Mouse (Mus musculus) hindbrain, embryonic 11.5 days (tissue): ENCODE results near the gene Gm28635. TPM values are rescaled to one million over a fixed set of nuclear protein-coding genes. Genes with fewer than 3 reads are reported as not detected.
A peak's percentile ranks its signal among the peaks of the same experiment; 100 is the strongest.

Source experiments
- ATAC-seq: fragments of 200-750 bp; cut with Nextera tagmentation; 2 replicates; pipeline ENCODE4 v1.8.0; 2017; ENCODE audit warnings: mild to moderate bottlenecking, moderate TSS enrichment, moderate library complexity; ENCODE audit not compliant: low FRiP score
- DNase-seq: peaks from one replicate; pipeline ENCODE4 v3.0.0-alpha.2; 2015; ENCODE audit warnings: low spot score
- H3K27ac ChIP-seq: fragments of 300-500 bp; sonication (generic); 2 replicates; pipeline ENCODE4 v1.5.1; 2014; ENCODE audit warnings: mild to moderate bottlenecking, low read depth, low read length
- H3K27me3 ChIP-seq: fragments of 300-500 bp; sonication (generic); 2 replicates; pipeline ENCODE4 v1.6.1; 2014; ENCODE audit warnings: mild to moderate bottlenecking, low read length, moderate library complexity, mixed read lengths; ENCODE audit not compliant: control insufficient read depth, insufficient read depth
- H3K36me3 ChIP-seq: fragments of 300-500 bp; sonication (generic); 2 replicates; pipeline ENCODE4 v1.6.1; 2014; ENCODE audit warnings: mild to moderate bottlenecking, low read length, moderate library complexity, mixed read lengths; ENCODE audit not compliant: control insufficient read depth, insufficient read depth
- H3K4me1 ChIP-seq: fragments of 300-500 bp; sonication (generic); replicated peaks from 2 replicates; pipeline ENCODE4 v1.6.1; 2014; ENCODE audit warnings: low read length, mixed read lengths; ENCODE audit not compliant: control insufficient read depth, insufficient read depth
- H3K4me2 ChIP-seq: fragments of 300-500 bp; sonication (generic); replicated peaks from 2 replicates; pipeline ENCODE4 v1.6.1; 2014; ENCODE audit warnings: mild to moderate bottlenecking, low read depth, low read length
- H3K4me3 ChIP-seq: fragments of 300-500 bp; sonication (generic); 2 replicates; pipeline ENCODE4 v1.5.1; 2014; ENCODE audit warnings: low read depth, low read length
- H3K9ac ChIP-seq: fragments of 300-500 bp; sonication (generic); 2 replicates; pipeline ENCODE4 v1.6.1; 2014; ENCODE audit warnings: low read depth, low read length
- H3K9me3 ChIP-seq: fragments of 300-500 bp; sonication (generic); 2 replicates; pipeline ENCODE4 v1.6.1; 2016; ENCODE audit warnings: low read length; ENCODE audit not compliant: control insufficient read depth
- WGBS: fragments of 180-500 bp; shearing (Covaris S2); extraction: QIAGEN DNeasy Blood & Tissue Kit; methylation state at CpG from one replicate; pipeline ENCODE4 v1.1.7; 2014; 5-methylcytosine and 5-hydroxymethylcytosine counted together
- polyA plus RNA-seq: library from polyadenylated mRNA; unstranded; fragments of >200 nt; fragmentation: Nextera tagmentation; extraction: Ambion mirVana; gene quantifications from 2 replicates; pipeline ENCODE4 v1.2.1, GENCODE M21; 2014

The Gm28635 gene
- polyA plus RNA-seq, 1 experiment from 2014 or later, result not detected

DNA sequence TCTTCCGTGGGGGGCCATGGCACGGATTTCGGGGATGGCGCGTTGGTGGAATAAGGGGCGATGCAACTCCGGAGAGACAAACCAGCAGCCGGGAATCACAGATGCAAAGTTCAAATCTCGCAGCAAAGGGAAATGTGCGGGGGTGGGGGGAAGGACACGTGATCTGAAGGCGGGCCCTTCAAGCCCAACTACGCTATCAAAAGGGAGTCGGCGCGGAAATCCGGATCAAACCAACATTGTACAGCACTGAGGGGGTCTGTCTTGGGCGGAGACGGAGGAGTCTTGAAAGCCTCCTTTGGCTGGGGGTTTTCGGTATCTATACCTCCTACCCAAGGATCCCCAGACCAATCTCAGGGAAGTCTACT is 7.3 kb downstream of the Gm28635 start, which contains the start of gene Selenoh:
Gene Selenoh (minus strand): TSS at position 202 of the 365 bp plus-strand sequence.
- no peaks in the 10 kb centered on the region for H3K27me3 ChIP-seq
- under 1% methylated on average over 20 of the region's 20 CpGs for WGBS
- H3K4me1 ChIP-seq, result no peaks in the 10 kb centered on the region; the same call in 1 of the 2 replicates
- peak within 1 kb of the TSS; percentile 95 for H3K9ac ChIP-seq
- peak within 1 kb of the TSS; percentile 89 for H3K4me3 ChIP-seq
- DNase-seq (peak; percentile 92), ATAC-seq (peak; percentile 98)
- H3K36me3 ChIP-seq, result 0 out of 2 replicates have a peak, but pooled peaks cover 2% of the 10 kb centered on the region
- H3K27ac ChIP-seq, result peak within 1 kb of the TSS; percentile 91
- no peaks in the 10 kb centered on the region for H3K9me3 ChIP-seq
- H3K4me2 ChIP-seq, result peak within 1 kb of the TSS; percentile 74

DNA sequence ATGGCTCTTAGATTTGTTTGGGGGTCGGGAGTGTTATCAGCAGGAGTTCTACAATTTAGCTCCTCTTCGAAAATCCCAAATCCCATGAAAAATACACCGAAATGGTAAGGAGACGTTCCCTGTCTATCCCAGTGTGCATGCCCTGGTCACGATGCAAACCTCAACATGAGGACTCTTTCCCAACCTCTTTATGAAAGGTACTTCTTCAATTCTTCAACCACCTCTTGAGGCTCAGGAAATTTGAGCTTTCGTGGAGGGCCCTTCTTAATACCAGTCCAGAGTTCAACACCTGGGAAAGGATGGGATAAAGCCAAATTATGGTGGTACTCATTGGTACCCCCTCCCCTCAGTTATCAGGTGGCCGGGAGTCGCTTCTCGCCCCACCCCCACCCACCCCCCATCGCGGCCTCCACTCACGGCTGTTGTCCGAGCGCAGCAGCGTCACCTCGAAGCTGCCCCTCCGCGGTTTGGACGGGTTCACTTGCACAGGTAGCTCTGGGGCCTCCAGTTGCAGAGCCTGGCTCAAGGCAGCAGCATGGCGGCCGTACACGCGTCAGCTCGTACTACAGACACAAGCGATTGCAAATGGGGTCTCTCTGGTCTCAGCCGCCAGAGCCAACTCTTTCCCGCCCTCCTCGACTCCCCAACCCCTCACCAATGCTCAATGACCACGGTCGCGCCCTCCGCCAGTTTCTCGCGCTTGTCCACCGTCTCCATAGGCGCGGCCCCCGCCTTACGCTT is 7.8 kb downstream of the Gm28635 start:
- H3K4me1 ChIP-seq, result no peaks in the 10 kb centered on the region; the same call in 1 of the 2 replicates
- H3K27ac ChIP-seq, result peak overlapping the region; percentile 91
- DNase-seq (no peak), ATAC-seq (peak; percentile 84)
- peak overlapping the region; percentile 89 for H3K4me3 ChIP-seq
- H3K36me3 ChIP-seq, result 0 out of 2 replicates have a peak, but pooled peaks cover 2% of the 10 kb centered on the region
- H3K27me3 ChIP-seq, result no peaks in the 10 kb centered on the region
- H3K9ac ChIP-seq, result peak overlapping the region; percentile 95
- no peaks in the 10 kb centered on the region for H3K9me3 ChIP-seq
- WGBS, result 3% methylated on average over 38 of the region's 39 CpGs
- peak overlapping the region; percentile 74 for H3K4me2 ChIP-seq

- H3K4me2 ChIP-seq, result no peak overlapping the region
- H3K27ac ChIP-seq, result no peak overlapping the region
- ATAC-seq (no peak), DNase-seq (no peak)
- 69% methylated on average over 12 of the region's 12 CpGs for WGBS
- H3K9me3 ChIP-seq, result no peaks in the 10 kb centered on the region
- no peaks in the 10 kb centered on the region; the same call in 1 of the 2 replicates for H3K4me1 ChIP-seq
- H3K9ac ChIP-seq, result no peak overlapping the region
- H3K36me3 ChIP-seq, result no peaks in the 10 kb centered on the region
- no peaks in the 10 kb centered on the region for H3K27me3 ChIP-seq
- no peak overlapping the region for H3K4me3 ChIP-seq
These were observed 11.8 kb downstream of the Gm28635 start for GRCm38 (mm10) chr2:84666081-84666480.

DNA sequence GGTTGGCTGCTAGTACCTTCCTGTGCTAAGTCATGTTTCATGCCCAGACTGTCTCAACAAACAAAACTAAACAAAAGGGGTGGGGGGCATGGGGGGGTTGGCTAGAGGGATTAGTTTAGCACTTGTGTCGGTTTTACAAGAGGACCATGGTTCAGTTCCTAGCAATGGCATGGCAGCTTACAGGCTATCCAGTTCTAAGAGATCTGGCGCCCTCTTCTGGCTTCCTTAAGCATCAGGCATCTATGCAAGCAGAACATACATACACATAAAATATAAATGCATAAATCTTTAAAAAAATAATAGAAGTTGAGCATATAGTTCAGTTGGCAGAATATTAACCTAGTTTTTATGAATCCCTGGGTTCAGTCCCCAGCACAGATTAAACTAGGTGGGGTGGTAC is 15.0 kb downstream of the Gm28635 start:
- DNase-seq (peak; percentile 55), ATAC-seq (no peak)
- Histone ChIP-seq H3K9me3 (no peaks in the 10 kb centered on the region), H3K4me3 (no peak overlapping the region), H3K9ac (no peak overlapping the region), H3K36me3 (no peaks in the 10 kb centered on the region), H3K4me1 (no peaks in the 10 kb centered on the region), H3K27ac (no peak overlapping the region), H3K4me2 (no peak overlapping the region), H3K27me3 (no peaks in the 10 kb centered on the region)
- WGBS, result 37% methylated on average over 2 of the region's 2 CpGs

DNA sequence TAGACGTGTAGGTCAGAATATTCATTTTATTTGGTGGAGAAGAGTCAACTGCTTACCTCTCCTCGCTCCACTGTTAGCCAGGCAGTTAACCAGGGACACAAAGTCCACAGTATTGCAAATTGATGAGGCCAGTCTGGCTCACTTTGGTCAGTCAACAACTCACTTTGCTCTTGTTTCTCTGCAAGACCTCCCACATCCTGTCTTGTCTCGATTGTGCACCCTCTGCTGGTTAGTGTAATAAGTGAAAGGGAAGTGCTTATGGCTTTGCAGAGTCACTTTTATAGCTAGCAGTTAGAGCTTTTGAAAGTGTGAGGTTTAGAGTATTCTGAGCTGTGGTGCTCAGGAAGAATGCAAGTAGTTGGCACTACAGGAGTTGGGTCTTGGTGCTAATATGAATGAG is 17.6 kb downstream of the Gm28635 start:
- H3K27me3 ChIP-seq, result no peaks in the 10 kb centered on the region
- no peak for ATAC-seq
- H3K36me3 ChIP-seq, result no peaks in the 10 kb centered on the region
- H3K4me3 ChIP-seq, result no peak overlapping the region
- WGBS, result 69% methylated on average over 3 of the region's 3 CpGs
- DNase-seq, result no peak
- no peak overlapping the region for H3K9ac ChIP-seq
- H3K27ac ChIP-seq, result no peak overlapping the region
- no peak overlapping the region for H3K4me2 ChIP-seq
- H3K9me3 ChIP-seq, result no peaks in the 10 kb centered on the region
- no peaks in the 10 kb centered on the region for H3K4me1 ChIP-seq

GRCm38 (mm10) chr2:84658806-84659205 is 19.0 kb downstream of the Gm28635 start, which contains the start of gene Btbd18:
Btbd18 (plus strand) TSS chr2:84659079.
- Histone ChIP-seq H3K4me3 (no peak within 1 kb of the TSS), H3K36me3 (no peaks in the 10 kb centered on the region), H3K4me2 (no peak within 1 kb of the TSS), H3K9me3 (no peaks in the 10 kb centered on the region), H3K27me3 (no peaks in the 10 kb centered on the region), H3K4me1 (no peaks in the 10 kb centered on the region), H3K9ac (no peak within 1 kb of the TSS), H3K27ac (no peak within 1 kb of the TSS)
- ATAC-seq (no peak), DNase-seq (no peak)
- 91% methylated on average over 32 of the region's 32 CpGs for WGBS

- no peaks in the 10 kb centered on the region for H3K9me3 ChIP-seq
- H3K4me3 ChIP-seq, result no peak overlapping the region
- WGBS, result 87% methylated on average over 1 of the region's 1 CpGs
- no peaks in the 10 kb centered on the region for H3K27me3 ChIP-seq
- no peaks in the 10 kb centered on the region for H3K36me3 ChIP-seq
- H3K9ac ChIP-seq, result no peak overlapping the region
- DNase-seq, result no peak
- ATAC-seq, result no peak
- no peak overlapping the region for H3K27ac ChIP-seq
- H3K4me2 ChIP-seq, result no peak overlapping the region
- H3K4me1 ChIP-seq, result no peaks in the 10 kb centered on the region
These were observed 22.0 kb downstream of the Gm28635 start for GRCm38 (mm10) chr2:84655864-84656263.

DNA sequence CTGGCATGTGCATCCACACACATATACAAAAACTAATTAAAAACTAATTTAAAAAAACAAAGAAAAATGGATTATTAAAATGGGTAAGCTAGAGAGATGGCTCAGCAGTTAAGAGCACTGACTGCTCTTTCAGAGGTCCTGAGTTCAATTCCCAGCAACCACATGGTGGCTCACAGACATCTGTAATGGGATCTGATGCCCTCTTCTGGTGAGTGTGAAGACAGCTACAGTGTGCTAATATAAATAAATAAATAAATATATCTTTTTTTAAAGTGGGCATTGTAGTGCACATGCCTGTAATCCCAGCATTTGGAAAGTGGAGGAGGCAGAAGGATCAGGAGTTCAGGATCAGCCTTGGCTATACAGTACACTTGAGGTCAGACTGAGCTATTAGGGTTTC is 24.5 kb downstream of the Gm28635 start:
- DNase-seq (no peak), ATAC-seq (no peak)
- Histone ChIP-seq H3K27ac (no peak overlapping the region), H3K9ac (no peak overlapping the region), H3K27me3 (no peaks in the 10 kb centered on the region), H3K36me3 (no peaks in the 10 kb centered on the region), H3K4me3 (no peak overlapping the region), H3K9me3 (no peaks in the 10 kb centered on the region), H3K4me2 (no peak overlapping the region), H3K4me1 (no peaks in the 10 kb centered on the region)
